Mouse (Mus musculus): ENCODE data around the gene Plcb4.

GRCm38 (mm10) chr2:135652040-135652439 is 6.8 kb upstream of the Plcb4 start:
- TF ChIP-seq ZNF384 (IDR thresholded peaks at IDR 0.05; ENCODE audit: low read depth, low read length), result no peak
- TF ChIP-seq ZC3H11A (IDR thresholded peaks at IDR 0.05; ENCODE audit: borderline replicate concordance, low read depth, low read length), result no peak
- TF ChIP-seq CHD2 (IDR thresholded peaks at IDR 0.05; ENCODE audit: low read depth, low read length), result no peak
- no peak for TF ChIP-seq MAFK (IDR thresholded peaks at IDR 0.05; ENCODE audit: insufficient read depth, low read depth, low read length)
- TF ChIP-seq HCFC1 (IDR thresholded peaks at IDR 0.05; ENCODE audit: borderline replicate concordance, insufficient read depth, low read length), result no peak
